Mouse (Mus musculus): Measurements from ENCODE around the gene Umodl1. TPM values are rescaled to one million over a fixed set of nuclear protein-coding genes. Genes with fewer than 3 reads are reported as not detected.

The Umodl1 gene
- total and polyA plus RNA-seq, 2 experiments from 2014 or later = 0.05 to 0.10 TPM

- H3K27ac ChIP-seq (ENCODE audit: low read depth, low read length) = no peak overlapping the region
- DNase-seq = no peak
- H3K4me1 ChIP-seq (ENCODE audit: insufficient read depth) = no peaks in the 10 kb centered on the region
- no peaks in the 10 kb centered on the region for H3K9me3 ChIP-seq (ENCODE audit: low read length)
- H3K36me3 ChIP-seq (ENCODE audit: insufficient read depth) = no peaks in the 10 kb centered on the region
- H3K27me3 ChIP-seq (ENCODE audit: insufficient read depth, low read length) = no peaks in the 10 kb centered on the region
- H3K9ac ChIP-seq = no peak overlapping the region
- no peak overlapping the region for H3K4me2 ChIP-seq (ENCODE audit: low read depth)
- ATAC-seq = no peak
- TF ChIP-seq CTCF (IDR thresholded peaks at IDR 0.05; ENCODE audit: low read depth) = no peak
- 78% methylated on average over 7 of the region's 7 CpGs for WGBS
- no peak overlapping the region for H3K4me3 ChIP-seq (ENCODE audit: low read depth, low read length)
These were observed 7.6 kb downstream of the Umodl1 start for GRCm38 (mm10) chr17:30961936-30962592.

GRCm38 (mm10) chr17:30962880-30963279 is 8.4 kb downstream of the Umodl1 start:
- H3K9ac ChIP-seq = no peak overlapping the region
- WGBS = 46% methylated on average over 2 of the region's 2 CpGs
- no peaks in the 10 kb centered on the region for H3K36me3 ChIP-seq (ENCODE audit: insufficient read depth)
- DNase-seq (no peak), ATAC-seq (no peak)
- no peak for TF ChIP-seq CTCF (IDR thresholded peaks at IDR 0.05; ENCODE audit: low read depth)
- no peaks in the 10 kb centered on the region for H3K9me3 ChIP-seq (ENCODE audit: low read length)
- H3K4me3 ChIP-seq (ENCODE audit: low read depth, low read length) = no peak overlapping the region
- H3K4me1 ChIP-seq (ENCODE audit: insufficient read depth) = no peaks in the 10 kb centered on the region
- H3K27me3 ChIP-seq (ENCODE audit: insufficient read depth, low read length) = no peaks in the 10 kb centered on the region
- H3K4me2 ChIP-seq (ENCODE audit: low read depth) = no peak overlapping the region
- H3K27ac ChIP-seq (ENCODE audit: low read depth, low read length) = no peak overlapping the region

GRCm38 (mm10) chr17:30969983-30970382 is 15.5 kb downstream of the Umodl1 start:
- no peak overlapping the region for H3K27ac ChIP-seq (ENCODE audit: low read depth, low read length)
- DNase-seq = no peak
- no peaks in the 10 kb centered on the region for H3K36me3 ChIP-seq (ENCODE audit: insufficient read depth)
- no peak for TF ChIP-seq CTCF (IDR thresholded peaks at IDR 0.05; ENCODE audit: low read depth)
- no peaks in the 10 kb centered on the region for H3K27me3 ChIP-seq (ENCODE audit: insufficient read depth, low read length)
- H3K9ac ChIP-seq = no peak overlapping the region
- H3K9me3 ChIP-seq (ENCODE audit: low read length) = no peaks in the 10 kb centered on the region
- ATAC-seq = no peak
- H3K4me2 ChIP-seq (ENCODE audit: low read depth) = no peak overlapping the region
- H3K4me1 ChIP-seq (ENCODE audit: insufficient read depth) = no peaks in the 10 kb centered on the region
- H3K4me3 ChIP-seq (ENCODE audit: low read depth, low read length) = no peak overlapping the region
- 50% methylated on average over 4 of the region's 4 CpGs for WGBS

GRCm38 (mm10) chr17:30971877-30972276 is 17.4 kb downstream of the Umodl1 start:
- H3K4me2 ChIP-seq (ENCODE audit: low read depth) = no peak overlapping the region
- H3K27ac ChIP-seq (ENCODE audit: low read depth, low read length) = no peak overlapping the region
- WGBS = 86% methylated on average over 7 of the region's 7 CpGs
- H3K4me3 ChIP-seq (ENCODE audit: low read depth, low read length) = no peak overlapping the region
- no peaks in the 10 kb centered on the region for H3K36me3 ChIP-seq (ENCODE audit: insufficient read depth)
- DNase-seq (no peak), ATAC-seq (no peak)
- no peaks in the 10 kb centered on the region for H3K4me1 ChIP-seq (ENCODE audit: insufficient read depth)
- no peak for TF ChIP-seq CTCF (IDR thresholded peaks at IDR 0.05; ENCODE audit: low read depth)
- no peak overlapping the region for H3K9ac ChIP-seq
- no peaks in the 10 kb centered on the region for H3K9me3 ChIP-seq (ENCODE audit: low read length)
- H3K27me3 ChIP-seq (ENCODE audit: insufficient read depth, low read length) = no peaks in the 10 kb centered on the region

- DNase-seq = no peak
These were observed 18.9 kb downstream of the Umodl1 start for GRCm38 (mm10) chr17:30973332-30973731.

GRCm38 (mm10) chr17:30977290-30977689 is 22.9 kb downstream of the Umodl1 start:
- Histone ChIP-seq H3K27me3 (ENCODE audit: insufficient read depth, low read length) (no peaks in the 10 kb centered on the region), H3K4me2 (ENCODE audit: low read depth) (no peak overlapping the region), H3K4me1 (ENCODE audit: insufficient read depth) (no peaks in the 10 kb centered on the region), H3K36me3 (ENCODE audit: insufficient read depth) (no peaks in the 10 kb centered on the region), H3K27ac (ENCODE audit: low read depth, low read length) (peak overlapping the region; percentile 30; the same call in 1 of the 2 replicates), H3K9me3 (ENCODE audit: low read length) (no peaks in the 10 kb centered on the region), H3K4me3 (ENCODE audit: low read depth, low read length) (no peak overlapping the region), H3K9ac (no peak overlapping the region)
- peak; percentile 28 for DNase-seq
- WGBS = 45% methylated on average over 2 of the region's 2 CpGs
- peak; percentile 61 for ATAC-seq
- no peak for TF ChIP-seq CTCF (IDR thresholded peaks at IDR 0.05; ENCODE audit: low read depth)

More at GRCm38 (mm10) chr17:30973332-30973731, 18.9 kb downstream of the Umodl1 start:
- no peak overlapping the region for H3K27ac ChIP-seq (ENCODE audit: low read depth, low read length)
- H3K36me3 ChIP-seq (ENCODE audit: insufficient read depth) = no peaks in the 10 kb centered on the region
- no peak overlapping the region for H3K4me2 ChIP-seq (ENCODE audit: low read depth)
- H3K4me3 ChIP-seq (ENCODE audit: low read depth, low read length) = no peak overlapping the region
- no peaks in the 10 kb centered on the region for H3K27me3 ChIP-seq (ENCODE audit: insufficient read depth, low read length)
- no peak for TF ChIP-seq CTCF (IDR thresholded peaks at IDR 0.05; ENCODE audit: low read depth)
- 80% methylated on average over 6 of the region's 6 CpGs for WGBS
- peak; percentile 16; the same call in 1 of the 2 replicates for ATAC-seq
- H3K4me1 ChIP-seq (ENCODE audit: insufficient read depth) = no peaks in the 10 kb centered on the region
- H3K9ac ChIP-seq = no peak overlapping the region
- no peaks in the 10 kb centered on the region for H3K9me3 ChIP-seq (ENCODE audit: low read length)

GRCm38 (mm10) chr17:30978556-30978955 is 24.1 kb downstream of the Umodl1 start:
- no peak for TF ChIP-seq CTCF (IDR thresholded peaks at IDR 0.05; ENCODE audit: low read depth)
- Histone ChIP-seq H3K4me1 (ENCODE audit: insufficient read depth) (no peaks in the 10 kb centered on the region), H3K36me3 (ENCODE audit: insufficient read depth) (no peaks in the 10 kb centered on the region), H3K9me3 (ENCODE audit: low read length) (no peaks in the 10 kb centered on the region), H3K4me2 (ENCODE audit: low read depth) (no peak overlapping the region), H3K27ac (ENCODE audit: low read depth, low read length) (no peak overlapping the region), H3K4me3 (ENCODE audit: low read depth, low read length) (no peak overlapping the region), H3K27me3 (ENCODE audit: insufficient read depth, low read length) (no peaks in the 10 kb centered on the region), H3K9ac (no peak overlapping the region)
- WGBS = 82% methylated on average over 10 of the region's 10 CpGs
- ATAC-seq = no peak
- no peak for DNase-seq
